Mouse (Mus musculus) leukemia stem cell, adult 10-12 weeks (primary cell): ENCODE results near the gene Fez2. TPM values are rescaled to one million over a fixed set of nuclear protein-coding genes. Genes with fewer than 3 reads are reported as not detected.

Source experiments
- polyA plus RNA-seq: library from polyadenylated mRNA; stranded (reverse); fragments of >175 nt; gene quantifications from 2 replicates; pipeline ENCODE4 v1.2.3, GENCODE M21; 2012; ENCODE audit warnings: low replicate concordance

Gene Fez2
- polyA plus RNA-seq: 2.1 and 3.1 TPM in 2 replicates

GRCm38 (mm10) chr17:78417381-78418281 lies at the start of gene Fez2:
Fez2 (minus strand) TSS chr17:78418152.

Other genes starting within 250 kb of the Fez2 start
- 0.61 and 1.6 TPM in 2 replicates for gene Crim1, start 217.9 kb downstream of the Fez2 start, polyA plus RNA-seq
- gene Vit, start 89.9 kb upstream of the Fez2 start, polyA plus RNA-seq: not detected in 2 replicates